Mouse (Mus musculus): ENCODE data around the gene Zbtb20.

The Zbtb20 gene

DNA sequence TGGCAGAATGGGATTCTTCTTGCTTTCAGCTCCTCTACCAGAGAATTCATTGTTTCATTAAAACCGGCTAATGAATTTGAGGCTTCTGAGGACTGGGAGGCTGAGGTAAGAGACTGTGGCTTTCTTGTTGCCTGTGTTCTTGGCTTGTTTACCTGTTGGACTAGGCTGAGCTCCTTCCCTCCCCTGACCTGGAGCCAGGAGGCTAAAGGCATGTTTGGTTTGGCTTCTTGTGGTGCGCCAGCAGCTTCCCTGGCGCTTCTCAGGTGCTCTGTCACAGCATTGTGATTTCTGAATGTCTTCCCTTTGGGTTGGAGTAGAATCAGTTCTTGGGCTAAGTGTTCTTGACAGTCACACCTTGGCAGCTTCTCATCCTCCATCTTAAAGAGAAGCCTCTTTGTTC, 171.0 kb downstream of the Zbtb20 start:
- in situ Hi-C loops (cut with MboI; ENCODE audit: unreplicated experiment in 2 of 2) = no loop called here

- in situ Hi-C loops (cut with MboI; ENCODE audit: unreplicated experiment in 2 of 2) = no loop called here
Observed at GRCm38 (mm10) chr16:43069666-43070295, 194.1 kb downstream of the Zbtb20 start.

GRCm38 (mm10) chr16:43071875-43072274, 196.2 kb downstream of the Zbtb20 start:
- in situ Hi-C loops (cut with MboI; ENCODE audit: unreplicated experiment in 2 of 2) = no loop called here

- in situ Hi-C loops (cut with MboI; ENCODE audit: unreplicated experiment in 2 of 2) = no loop called here
Observed at GRCm38 (mm10) chr16:43072818-43073594, 197.3 kb downstream of the Zbtb20 start.

DNA sequence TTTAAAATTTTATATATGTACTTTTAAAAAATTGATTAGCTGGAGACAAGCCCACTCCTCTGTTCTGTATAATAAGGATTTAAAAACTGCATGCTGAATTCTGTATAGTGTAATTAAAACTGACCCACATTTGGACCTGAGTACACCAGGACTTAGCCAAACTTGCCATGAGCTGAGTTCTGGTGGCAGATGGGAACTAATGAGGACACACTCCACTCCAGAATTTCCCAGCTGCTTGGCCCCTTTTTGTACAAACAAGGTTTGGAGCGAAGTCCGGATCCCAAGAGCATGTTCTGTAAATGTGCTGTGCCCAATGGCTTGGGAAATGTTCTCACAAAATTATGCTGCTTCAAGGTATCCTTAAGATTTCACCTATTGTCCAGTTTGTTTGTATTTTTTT, 204.7 kb downstream of the Zbtb20 start:
- in situ Hi-C loops (cut with MboI; ENCODE audit: unreplicated experiment in 2 of 2) = no loop called here

GRCm38 (mm10) chr16:43080923-43081702, 205.4 kb downstream of the Zbtb20 start:
- in situ Hi-C loops (cut with MboI; ENCODE audit: unreplicated experiment in 2 of 2) = no loop called here

- in situ Hi-C loops (cut with MboI; ENCODE audit: unreplicated experiment in 2 of 2) = no loop called here
Observed at GRCm38 (mm10) chr16:43081995-43082394, 206.3 kb downstream of the Zbtb20 start.

- in situ Hi-C loops (cut with MboI; ENCODE audit: unreplicated experiment in 2 of 2) = no loop called here
Observed at GRCm38 (mm10) chr16:43082801-43083200, 207.1 kb downstream of the Zbtb20 start.

- in situ Hi-C loops (cut with MboI; ENCODE audit: unreplicated experiment in 2 of 2) = no loop called here
Observed at GRCm38 (mm10) chr16:43090188-43090587, 214.5 kb downstream of the Zbtb20 start.

- in situ Hi-C loops (cut with MboI; ENCODE audit: unreplicated experiment in 2 of 2) = no loop called here
Observed at GRCm38 (mm10) chr16:43094161-43094560, 218.5 kb downstream of the Zbtb20 start.

DNA sequence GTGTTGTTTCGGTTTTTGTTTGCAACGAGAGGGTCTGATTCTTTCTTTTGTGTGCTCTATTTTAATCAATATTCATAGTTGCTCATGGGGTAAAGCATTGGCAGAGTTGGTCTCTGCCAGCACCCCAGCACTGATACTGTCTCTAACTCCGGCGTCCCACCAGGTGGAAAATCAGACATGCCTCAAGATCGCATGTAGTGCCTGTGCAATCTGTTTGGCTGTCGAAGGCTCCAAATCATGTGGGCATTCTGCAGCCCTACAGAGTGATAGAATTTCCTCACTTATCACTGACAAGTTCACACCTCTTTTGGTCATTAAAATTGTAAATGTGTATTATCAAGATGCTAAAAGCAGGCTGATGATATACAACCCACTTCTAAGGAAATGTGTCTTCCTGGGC, 219.1 kb downstream of the Zbtb20 start:
- in situ Hi-C loops (cut with MboI; ENCODE audit: unreplicated experiment in 2 of 2) = no loop called here

DNA sequence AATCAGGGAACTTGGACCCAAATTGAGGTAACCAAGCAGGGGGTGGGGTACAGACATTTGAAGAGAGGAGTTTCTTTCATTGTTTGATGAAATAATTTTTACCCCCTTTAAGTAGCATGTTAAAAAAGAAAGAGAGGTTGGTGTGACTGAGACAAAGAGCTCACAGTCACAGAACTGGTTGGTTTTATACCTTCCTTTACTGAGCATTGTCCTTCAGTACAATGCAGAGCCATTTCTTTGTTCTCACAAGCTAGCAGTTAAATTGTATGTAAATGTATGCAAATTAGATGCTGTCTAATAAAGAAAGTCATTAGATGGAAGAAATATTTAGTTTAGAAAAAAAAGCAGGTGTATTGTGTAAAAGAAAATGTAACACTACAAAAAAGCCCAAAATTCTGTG, 220.4 kb downstream of the Zbtb20 start:
- in situ Hi-C loops (cut with MboI; ENCODE audit: unreplicated experiment in 2 of 2) = no loop called here

GRCm38 (mm10) chr16:43098153-43098552, 222.5 kb downstream of the Zbtb20 start:
- in situ Hi-C loops (cut with MboI; ENCODE audit: unreplicated experiment in 2 of 2) = no loop called here

DNA sequence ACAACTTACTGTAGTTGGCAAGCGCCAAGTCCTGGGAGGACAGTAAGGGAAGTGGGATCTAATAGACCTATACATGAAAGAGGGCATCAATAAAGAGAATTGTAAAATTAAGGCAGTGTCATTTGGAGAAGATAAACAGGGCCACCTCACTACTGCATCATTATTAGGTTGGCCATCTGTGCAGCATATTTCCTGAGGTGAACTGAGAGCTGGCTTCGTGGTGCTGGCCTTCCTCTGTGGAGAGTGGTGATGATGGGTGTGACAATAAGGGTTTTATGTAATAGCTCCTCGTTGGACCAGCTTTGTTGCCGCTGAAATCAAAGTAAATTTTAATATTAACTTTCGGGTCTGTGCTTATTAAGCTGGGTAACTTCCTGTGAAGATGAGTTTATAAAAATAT, 223.0 kb downstream of the Zbtb20 start:
- in situ Hi-C loops (cut with MboI; ENCODE audit: unreplicated experiment in 2 of 2) = no loop called here

- in situ Hi-C loops (cut with MboI; ENCODE audit: unreplicated experiment in 2 of 2) = no loop called here
Observed at GRCm38 (mm10) chr16:43111288-43111687, 235.6 kb downstream of the Zbtb20 start.

DNA sequence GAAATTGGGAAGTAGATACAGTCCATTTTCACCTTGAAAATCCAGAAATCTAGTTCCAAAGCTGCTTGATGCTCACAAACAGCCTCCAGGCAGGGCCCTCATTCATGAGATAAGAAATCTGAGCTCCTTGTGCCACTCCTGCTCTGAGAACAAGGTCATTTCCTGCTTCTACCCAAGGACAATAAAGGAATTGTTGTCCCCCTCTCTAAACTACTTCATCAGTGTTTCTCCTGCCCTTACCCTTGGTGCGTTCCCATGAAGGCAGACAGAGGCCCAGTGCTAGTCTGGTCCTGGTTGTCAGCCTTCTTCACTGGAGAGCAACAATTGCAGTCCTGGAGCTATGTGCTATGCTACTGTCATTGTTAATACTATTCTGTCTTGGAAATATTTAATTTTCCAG, 238.3 kb downstream of the Zbtb20 start:
- in situ Hi-C loops (cut with MboI; ENCODE audit: unreplicated experiment in 2 of 2) = no loop called here

GRCm38 (mm10) chr16:43129966-43130365, 254.3 kb downstream of the Zbtb20 start:
- in situ Hi-C loops (cut with MboI; ENCODE audit: unreplicated experiment in 2 of 2) = no loop called here

DNA sequence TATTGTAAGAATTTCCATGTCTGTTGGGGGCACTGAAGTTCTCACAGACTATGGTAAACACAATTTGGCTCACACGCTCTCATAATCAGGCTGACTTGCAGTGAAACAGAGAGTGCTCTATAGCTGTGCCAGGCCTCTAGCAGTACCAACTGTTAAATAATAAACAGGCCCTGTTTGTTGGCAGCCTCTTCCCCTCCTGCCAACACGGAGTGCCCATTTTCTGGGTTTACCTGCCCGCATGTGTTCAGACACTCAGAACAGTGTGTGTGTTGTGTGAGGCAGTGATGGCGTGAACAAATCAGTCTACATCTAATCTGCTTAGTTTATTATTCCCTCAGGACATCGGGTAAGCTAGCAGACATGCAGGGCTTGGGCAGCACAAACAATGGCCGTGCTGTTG, 254.9 kb downstream of the Zbtb20 start:
- in situ Hi-C loops (cut with MboI; ENCODE audit: unreplicated experiment in 2 of 2) = no loop called here

GRCm38 (mm10) chr16:43131077-43131476, 255.4 kb downstream of the Zbtb20 start:
- in situ Hi-C loops (cut with MboI; ENCODE audit: unreplicated experiment in 2 of 2) = no loop called here

GRCm38 (mm10) chr16:43168506-43168905, 292.8 kb downstream of the Zbtb20 start:
- in situ Hi-C loops (cut with MboI; ENCODE audit: unreplicated experiment in 2 of 2) = loop anchor here (5.0 to 25.0 kb wide), 5 partner anchors 246 to 994 kb away; no protein-coding TSS in a partner anchor

DNA sequence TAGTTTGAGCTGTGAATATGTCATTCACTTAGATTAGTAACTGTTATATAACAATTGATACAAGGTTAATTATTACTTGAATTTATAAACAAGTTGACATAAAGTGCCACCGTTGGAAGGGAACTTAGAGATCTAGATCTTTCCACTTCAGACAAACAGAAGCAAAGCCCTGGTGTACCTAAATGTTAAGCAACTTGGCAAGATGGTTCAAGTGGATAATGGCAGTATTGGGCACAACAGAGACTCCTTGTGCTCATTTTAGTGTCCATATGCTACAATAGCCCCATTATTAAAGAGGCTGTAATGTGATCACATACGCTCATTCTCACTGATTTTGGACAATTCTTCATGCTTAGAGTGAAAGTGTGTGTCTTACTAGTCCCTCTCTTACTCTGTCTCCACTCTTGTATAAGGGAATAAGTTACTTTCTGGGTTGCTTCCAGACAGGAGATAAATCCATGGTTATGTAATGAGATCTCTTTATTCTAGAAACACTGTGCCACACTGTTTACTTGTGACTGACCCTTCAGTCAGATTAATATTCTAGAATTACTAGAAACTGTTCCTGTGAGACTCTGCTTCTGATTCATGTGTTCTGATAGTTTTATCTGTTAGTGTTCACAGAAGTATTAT, 293.7 kb downstream of the Zbtb20 start:
- in situ Hi-C loops (cut with MboI; ENCODE audit: unreplicated experiment in 2 of 2) = loop anchor here (5.0 to 25.0 kb wide), 5 partner anchors 247 to 995 kb away; no protein-coding TSS in a partner anchor
